11 mouse cellular contexts compared by ENCODE assay signal in the genomic region with DNA sequence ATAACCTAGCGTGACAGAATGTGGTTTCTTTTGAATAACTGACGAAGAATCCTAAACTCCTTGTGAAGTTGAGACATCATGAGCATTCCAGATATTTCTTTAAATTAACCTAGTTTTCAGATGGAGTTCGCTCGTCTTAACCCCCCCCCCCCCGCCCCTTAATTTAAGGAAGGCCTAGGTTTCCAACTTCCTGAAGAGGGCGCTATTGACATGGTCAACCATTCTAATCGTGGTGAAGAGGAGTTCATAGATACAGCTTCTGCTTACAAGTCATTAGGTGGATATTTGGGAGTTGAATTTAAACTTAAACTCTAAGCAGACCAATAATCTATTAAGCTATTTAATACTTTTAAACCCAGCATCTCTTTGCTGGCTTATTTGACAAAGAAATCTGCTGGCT. TPM values are rescaled to one million over a fixed set of nuclear protein-coding genes. Genes with fewer than 3 reads are reported as not detected.
DNase-seq lines count a peak whose midpoint lies in the region; ATAC-seq lines count a peak whose summit lies in the region.
"Had no signal": no experiment of that assay in that cellular context is flagged by ENCODE, and none has a peak within 500 bp of the region (broad histone marks: within the 10 kb centered on the region; RNA-seq: fewer than 3 reads in every experiment).

No protein-coding gene starts in this region.

- WGBS in hindbrain, embryonic 14.5 days, result 30% methylated on average over 7 of the region's 7 CpGs
- 29% methylated on average over 7 of the region's 7 CpGs for WGBS in hindbrain, embryonic 12.5 days
- WGBS in forebrain, embryonic 15.5 days, result 19% methylated on average over 7 of the region's 7 CpGs

- no peak overlapping the region for H3K9ac ChIP-seq in hindbrain, embryonic 14.5 days
- H3K9ac ChIP-seq in hindbrain, embryonic 12.5 days, result no peak overlapping the region
- no peak overlapping the region for H3K9ac ChIP-seq in forebrain, embryonic 15.5 days (replicated peaks)

- H3K4me2 ChIP-seq in hindbrain, embryonic 14.5 days (replicated peaks), result peak overlapping the region; percentile 35
- H3K4me2 ChIP-seq in hindbrain, embryonic 12.5 days (replicated peaks), result no peak overlapping the region
- H3K4me2 ChIP-seq in forebrain, embryonic 15.5 days (replicated peaks), result peak overlapping the region; percentile 28; the same call in 1 of the 2 replicates

- no peak overlapping the region for H3K27ac ChIP-seq in hindbrain, embryonic 14.5 days
- no peak overlapping the region for H3K27ac ChIP-seq in hindbrain, embryonic 12.5 days
- H3K27ac ChIP-seq in forebrain, embryonic 15.5 days (replicated peaks), result no peak overlapping the region

- peaks cover 13% of the 10 kb centered on the region for H3K4me1 ChIP-seq in hindbrain, embryonic 14.5 days (replicated peaks; ENCODE audit: control insufficient read depth, insufficient read depth, low read length)
- peaks cover 14% of the 10 kb centered on the region for H3K4me1 ChIP-seq in hindbrain, embryonic 12.5 days
- peaks cover 19% of the 10 kb centered on the region for H3K4me1 ChIP-seq in forebrain, embryonic 15.5 days

- H3K36me3 ChIP-seq in hindbrain, embryonic 14.5 days (replicated peaks; ENCODE audit: control insufficient read depth, insufficient read depth), result no peaks in the 10 kb centered on the region
- H3K36me3 ChIP-seq in hindbrain, embryonic 12.5 days, result no peaks in the 10 kb centered on the region
- H3K36me3 ChIP-seq in forebrain, embryonic 15.5 days, result no peaks in the 10 kb centered on the region

- H3K27me3 ChIP-seq in hindbrain, embryonic 14.5 days (ENCODE audit: control insufficient read depth, insufficient read depth, low read length), result no peaks in the 10 kb centered on the region
- no peaks in the 10 kb centered on the region; the same call in 1 of the 2 replicates for H3K27me3 ChIP-seq in hindbrain, embryonic 12.5 days
- no peaks in the 10 kb centered on the region for H3K27me3 ChIP-seq in forebrain, embryonic 15.5 days

- H3K4me3 ChIP-seq in hindbrain, embryonic 14.5 days (replicated peaks; ENCODE audit: low read length), result no peak overlapping the region
- H3K4me3 ChIP-seq in hindbrain, embryonic 12.5 days, result no peak overlapping the region
- H3K4me3 ChIP-seq in forebrain, embryonic 15.5 days, result no peak overlapping the region

- no peak for ATAC-seq in hindbrain, embryonic 14.5 days (ENCODE audit: low FRiP score)
- ATAC-seq in hindbrain, embryonic 12.5 days (ENCODE audit: low FRiP score), result no peak
- ATAC-seq in forebrain, embryonic 15.5 days (replicated peaks), result no peak
- ATAC-seq in activated CD4-positive, CD25-positive, alpha-beta regulatory T cell, adult 4 months, result no peak

- DNase-seq in hindbrain, embryonic 14.5 days (ENCODE audit: low spot score), result no peak
- DNase-seq in Muller cell, postnatal 12 days (ENCODE audit: inconsistent ontology term), result peak; percentile 43
- DNase-seq in lung, postnatal 14 days, result peak; percentile 20
- no peak for DNase-seq in gastrocnemius, postnatal 10 days
- DNase-seq in left cerebral cortex, adult 9 months (ENCODE audit: low spot score in 2 of 2), result no peak
- DNase-seq: cerebellum, adult 11-12 months; thymus, adult 2 months had no signal

- H3K9me3 ChIP-seq in hindbrain, embryonic 14.5 days (ENCODE audit: control insufficient read depth, low read length), result no peaks in the 10 kb centered on the region
- no peaks in the 10 kb centered on the region for H3K9me3 ChIP-seq in hindbrain, embryonic 12.5 days (replicated peaks)
- H3K9me3 ChIP-seq in forebrain, embryonic 15.5 days, result no peaks in the 10 kb centered on the region

RNA-seq across cellular contexts. Expression of a gene that starts 20.0 kb away (rescaled TPM):
- 3.7 and 4.2 TPM in 2 replicates for polyA plus RNA-seq in hindbrain, embryonic 14.5 days (2014; fragmentation: Nextera tagmentation; extraction: Ambion mirVana)
- polyA plus RNA-seq in hindbrain, embryonic 12.5 days (2016; fragmentation: Nextera tagmentation; extraction: Ambion mirVana), result 7.9 and 10.8 TPM in 2 replicates
- 14.5 and 18.3 TPM in 2 replicates for polyA plus RNA-seq in forebrain, embryonic 15.5 days (2015; fragmentation: Nextera tagmentation; extraction: Ambion mirVana)
- polyA plus RNA-seq in activated CD4-positive, CD25-positive, alpha-beta regulatory T cell, adult 4 months (2017; shearing (Covaris generic)), result under 1 TPM in 1 of 2 experiments, not detected in 1; 0.52 TPM
- 10 to 100 TPM in 1 of 2 experiments, 1 to 10 TPM in 1; 9.7 to 16.3 TPM for total RNA-seq in gastrocnemius, postnatal 10 days (2021)
- total RNA-seq: MEL had no signal

Comparison
In these comparisons a context has a peak if more than half of its experiments do, and no peak if none do; other contexts are left out.
1. DNase-seq: peak in Muller cell, postnatal 12 days (single experiment) and lung, postnatal 14 days (single experiment); none in hindbrain, embryonic 14.5 days (single experiment), gastrocnemius, postnatal 10 days (single experiment) and left cerebral cortex, adult 9 months (0 of 2).